Mouse (Mus musculus) fat pad, adult 2 months (tissue): ENCODE data around the gene Stk10.
"Not testable (repeated sequence)": the region's sequence is repeated elsewhere in the genome, so short reads cannot be mapped to it uniquely, and the experiment has no call there.

ENCODE experiments used
- DNase-seq: peaks from one replicate; pipeline ENCODE4 v3.0.0-alpha.2; 2011; ENCODE audit warnings: low read depth, low spot score; ENCODE audit errors: extremely low read depth

Gene Stk10

GRCm38 (mm10) chr11:32594122-32594521, 61.0 kb downstream of the Stk10 start:
- no peak for DNase-seq

DNA sequence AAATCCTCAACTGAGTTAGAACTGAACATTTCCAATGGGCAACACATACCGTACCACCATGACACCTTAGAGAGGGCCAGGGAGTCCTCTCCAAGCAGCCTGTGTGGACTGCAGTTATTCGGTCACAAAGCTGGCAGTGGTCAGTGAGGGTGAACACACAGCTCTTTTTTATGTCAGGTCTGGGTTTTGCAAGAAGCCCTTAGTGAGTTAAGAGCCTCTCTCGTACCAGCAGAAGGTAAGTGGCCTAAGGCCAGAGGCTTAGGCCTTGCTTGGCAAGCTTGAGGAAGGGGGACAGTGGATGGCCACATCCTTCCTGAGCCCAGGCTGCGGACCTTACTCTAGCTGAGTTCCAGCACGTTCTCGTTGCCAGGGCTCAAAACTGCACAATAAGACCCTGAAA, 67.3 kb downstream of the Stk10 start:
- no peak for DNase-seq

GRCm38 (mm10) chr11:32601528-32602323, 68.6 kb downstream of the Stk10 start:
- DNase-seq, result no peak

- no peak for DNase-seq
Measured at GRCm38 (mm10) chr11:32604663-32605062, 71.6 kb downstream of the Stk10 start.

GRCm38 (mm10) chr11:32605131-32605860, 72.2 kb downstream of the Stk10 start:
- no peak for DNase-seq

DNA sequence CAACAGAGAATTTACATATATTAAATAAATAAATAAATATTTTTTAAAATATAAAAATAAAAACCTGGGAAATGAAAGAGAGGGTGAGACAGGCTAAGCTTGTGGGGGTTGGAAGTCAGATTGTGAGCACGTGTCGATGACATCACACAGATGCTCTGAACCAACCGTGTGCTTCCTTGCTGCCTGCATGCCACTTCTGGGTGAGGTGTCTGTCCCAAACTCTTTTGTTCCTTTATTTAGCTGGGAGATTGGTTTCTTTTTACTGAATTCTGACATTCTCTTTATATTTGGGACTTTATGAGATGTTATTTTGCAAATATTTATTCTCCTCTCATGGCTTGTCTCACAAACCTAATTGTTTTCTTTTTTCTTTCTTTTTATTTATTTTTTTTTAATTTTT, 72.8 kb downstream of the Stk10 start:
- no peak for DNase-seq

DNA sequence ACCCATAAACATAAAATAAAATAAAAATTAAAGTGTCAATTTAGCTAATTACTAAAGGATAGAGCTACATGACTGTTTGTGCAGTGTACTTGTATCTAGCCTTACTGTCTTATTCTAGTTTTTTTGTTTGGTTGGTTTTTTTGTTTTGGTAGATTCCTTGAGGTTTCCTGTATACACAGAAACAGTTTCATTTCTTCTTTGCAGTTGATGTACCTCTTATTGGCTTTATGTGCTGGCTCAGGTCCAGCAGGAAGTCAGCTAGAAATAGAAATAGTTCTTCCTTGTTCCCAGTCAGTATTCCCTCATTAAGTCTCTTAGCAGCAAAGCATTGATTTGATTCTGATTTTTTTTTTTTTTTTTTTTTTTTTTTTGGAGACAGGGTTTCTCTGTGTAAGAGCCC, 74.2 kb downstream of the Stk10 start:
- DNase-seq, result no peak

- DNase-seq, result no peak
Measured at GRCm38 (mm10) chr11:32610616-32611015, 77.5 kb downstream of the Stk10 start.

- no peak for DNase-seq
Measured at GRCm38 (mm10) chr11:32612304-32612703, 79.2 kb downstream of the Stk10 start.

GRCm38 (mm10) chr11:32614463-32614862, 81.4 kb downstream of the Stk10 start:
- DNase-seq, result no peak

GRCm38 (mm10) chr11:32615561-32615960, 82.5 kb downstream of the Stk10 start:
- DNase-seq, result no peak

DNA sequence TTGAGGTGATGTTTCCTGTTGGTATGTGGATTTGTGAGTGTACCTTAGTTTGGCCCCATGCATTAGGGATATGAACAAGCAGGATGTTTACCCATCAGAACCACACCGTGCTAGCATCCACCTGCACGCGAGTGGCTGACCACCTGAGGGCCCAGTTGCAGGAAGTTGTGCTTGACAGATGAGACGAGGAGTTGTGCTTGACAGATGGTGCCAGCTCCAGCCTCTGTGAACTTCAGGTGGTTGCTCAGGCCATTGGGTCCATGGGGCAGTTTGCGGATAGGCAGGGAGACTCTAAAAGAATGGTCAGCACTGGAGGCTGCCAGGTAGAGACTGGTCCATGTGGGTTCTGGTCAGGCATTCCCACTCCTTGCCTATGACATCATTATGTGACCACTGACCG, 83.0 kb downstream of the Stk10 start:
- no peak for DNase-seq

DNA sequence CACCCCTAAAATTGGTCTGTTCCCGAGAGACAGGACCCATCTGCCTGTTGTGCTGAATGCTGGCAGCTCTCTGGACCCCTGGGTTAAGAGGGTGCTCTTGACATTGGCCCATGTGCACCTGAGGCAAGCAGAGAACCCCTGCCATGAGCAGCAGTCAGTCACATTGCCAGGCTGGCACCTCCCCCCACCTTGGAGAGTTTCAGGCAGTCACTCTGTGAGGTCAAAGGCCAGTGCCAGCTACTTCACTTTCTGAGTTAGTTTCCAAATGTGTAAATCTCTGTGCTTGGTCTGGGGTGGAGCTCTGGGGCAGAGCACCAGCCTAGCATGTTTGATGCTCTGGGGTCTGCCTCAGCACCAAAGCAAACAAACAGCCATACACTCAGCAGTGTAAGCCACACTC, 84.9 kb downstream of the Stk10 start:
- no peak for DNase-seq

DNA sequence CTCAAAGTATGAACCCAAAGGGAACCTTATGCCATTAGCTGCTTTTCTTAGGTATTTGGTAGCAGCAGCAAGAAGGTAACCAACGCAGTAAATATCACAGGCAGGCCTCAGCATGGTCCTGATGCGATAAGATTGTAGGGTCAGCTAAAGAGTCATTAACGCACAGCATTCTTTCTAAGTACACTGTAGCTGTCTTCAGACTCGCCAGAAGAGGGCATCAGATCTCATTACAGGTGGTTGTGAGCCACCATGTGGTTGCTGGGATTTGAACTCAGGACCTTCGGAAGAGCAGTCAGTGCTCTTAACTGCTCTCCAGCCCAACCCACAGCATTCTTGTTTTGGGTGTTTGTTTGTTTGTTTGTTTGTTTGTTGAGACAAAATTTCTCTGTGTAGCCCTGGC, 85.5 kb downstream of the Stk10 start:
- not testable (repeated sequence) for DNase-seq

- peak; percentile 50 for DNase-seq
Measured at GRCm38 (mm10) chr11:32619257-32619816, 86.2 kb downstream of the Stk10 start.

GRCm38 (mm10) chr11:32619866-32620456, 86.9 kb downstream of the Stk10 start:
- no peak for DNase-seq

GRCm38 (mm10) chr11:32621831-32622478, 88.8 kb downstream of the Stk10 start:
- DNase-seq, result peak; percentile 84

- no peak for DNase-seq
Measured at GRCm38 (mm10) chr11:32622479-32623190, 89.5 kb downstream of the Stk10 start.

DNA sequence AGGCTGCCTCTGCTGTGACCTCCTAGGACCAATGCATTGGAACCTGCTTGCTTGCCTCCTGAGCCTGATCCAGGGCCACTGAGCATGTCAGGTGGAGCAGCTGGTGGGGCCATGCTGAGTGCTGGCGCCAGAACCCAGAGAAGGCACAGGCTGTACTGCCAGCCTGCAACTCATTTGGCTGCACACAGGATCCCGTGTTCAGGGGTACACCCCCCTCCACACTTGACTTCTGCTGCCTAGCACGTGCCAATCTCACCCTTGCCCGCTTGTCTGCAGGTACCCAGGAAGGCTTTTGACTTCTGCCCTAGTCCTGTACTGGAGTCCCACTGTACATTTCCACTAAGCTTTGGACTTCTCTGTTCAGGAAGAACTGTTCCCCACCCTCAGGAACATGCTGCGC, 90.1 kb downstream of the Stk10 start:
- DNase-seq, result no peak

GRCm38 (mm10) chr11:32623912-32624311, 90.8 kb downstream of the Stk10 start:
- no peak for DNase-seq

GRCm38 (mm10) chr11:32625677-32626076, 92.6 kb downstream of the Stk10 start:
- DNase-seq, result no peak
